Mouse (Mus musculus): ENCODE data around the gene Ptk7. TPM values are rescaled to one million over a fixed set of nuclear protein-coding genes. Genes with fewer than 3 reads are reported as not detected.
A peak's percentile ranks its signal among the peaks of the same experiment; 100 is the strongest.

The Ptk7 gene
- polyA plus RNA-seq, 1 experiment from 2014 or later = 93.9 TPM

DNA sequence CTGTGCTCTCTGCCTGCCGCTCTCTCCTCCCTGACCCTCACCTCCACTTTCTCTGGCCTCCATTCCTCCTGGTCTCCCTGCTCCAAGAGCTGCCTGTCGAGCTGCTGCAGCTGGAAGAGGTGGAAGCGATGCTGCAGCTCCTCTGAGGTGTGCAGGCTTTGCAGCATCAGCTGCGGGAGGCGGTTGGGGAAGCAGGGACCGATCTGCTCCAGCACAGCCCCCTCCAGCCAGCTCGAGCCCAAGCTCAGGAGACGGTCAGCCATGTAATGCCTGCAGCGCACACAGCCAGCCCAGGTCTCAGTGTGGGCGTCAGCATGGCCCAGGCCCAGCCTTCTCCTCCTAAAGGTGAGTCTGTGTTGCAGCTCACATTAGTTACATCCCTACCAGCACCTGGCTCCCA lies 109.3 kb downstream of the Ptk7 start:
- no peak for ATAC-seq (ENCODE audit: insufficient read depth, low FRiP score)
- Histone ChIP-seq H3K4me3 (replicated peaks; ENCODE audit: low read length) (peak overlapping the region; percentile 20), H3K27ac (ENCODE audit: low read length) (no peak overlapping the region), H3K9ac (ENCODE audit: low read length) (peak overlapping the region; percentile 69; the same call in 1 of the 2 replicates), H3K9me3 (replicated peaks; ENCODE audit: control insufficient read depth, low read length) (no peaks in the 10 kb centered on the region), H3K36me3 (ENCODE audit: control insufficient read depth, insufficient read depth, low read length) (no peaks in the 10 kb centered on the region), H3K27me3 (ENCODE audit: control insufficient read depth, insufficient read depth, low read length) (no peaks in the 10 kb centered on the region), H3K4me2 (ENCODE audit: low read depth, low read length) (peak overlapping the region; percentile 48), H3K4me1 (ENCODE audit: control insufficient read depth, insufficient read depth, low read length) (peaks cover 10% of the 10 kb centered on the region)
- 52% methylated on average over 10 of the region's 10 CpGs for WGBS

Small RNA genes within 50 kb of the gene (microRNA-seq; reads per million reads assigned to microRNA genes)
- not detected for gene Mir6976

Other genes with a start within 250 kb of the Ptk7 start
- 4.9 and 5.4 TPM in 2 replicates for gene Zfp318, start 245.8 kb downstream of the Ptk7 start, polyA plus RNA-seq (2015; fragmentation: Nextera tagmentation; extraction: Ambion mirVana)
- 1.5 and 1.8 TPM in 2 replicates for gene Crip3, start 200.6 kb downstream of the Ptk7 start, polyA plus RNA-seq (2015; fragmentation: Nextera tagmentation; extraction: Ambion mirVana)
- gene Slc22a7, start 191.0 kb downstream of the Ptk7 start, polyA plus RNA-seq (2015; fragmentation: Nextera tagmentation; extraction: Ambion mirVana) = not detected in 2 replicates
- gene Ttbk1, start 141.8 kb downstream of the Ptk7 start, polyA plus RNA-seq (2015; fragmentation: Nextera tagmentation; extraction: Ambion mirVana) = 0.12 and 0.19 TPM in 2 replicates
- 40.4 and 45.3 TPM in 2 replicates for gene Dnph1, start 132.8 kb downstream of the Ptk7 start, polyA plus RNA-seq (2015; fragmentation: Nextera tagmentation; extraction: Ambion mirVana)
- gene Cul9, start 83.1 kb downstream of the Ptk7 start, polyA plus RNA-seq (2015; fragmentation: Nextera tagmentation; extraction: Ambion mirVana) = 3.2 and 4.0 TPM in 2 replicates
- 7.0 and 8.9 TPM in 2 replicates for gene Srf, start 73.3 kb downstream of the Ptk7 start, polyA plus RNA-seq (2015; fragmentation: Nextera tagmentation; extraction: Ambion mirVana)
- gene Klc4, start 16.5 kb upstream of the Ptk7 start, polyA plus RNA-seq (2015; fragmentation: Nextera tagmentation; extraction: Ambion mirVana) = 41.4 and 46.7 TPM in 2 replicates
- 94.1 and 99.9 TPM in 2 replicates for gene Mrpl2, start 16.7 kb upstream of the Ptk7 start, polyA plus RNA-seq (2015; fragmentation: Nextera tagmentation; extraction: Ambion mirVana)
- 51.2 and 54.8 TPM in 2 replicates for gene Cul7, start 20.8 kb upstream of the Ptk7 start, polyA plus RNA-seq (2015; fragmentation: Nextera tagmentation; extraction: Ambion mirVana)
- gene Rrp36, start 44.8 kb upstream of the Ptk7 start, polyA plus RNA-seq (2015; fragmentation: Nextera tagmentation; extraction: Ambion mirVana) = 49.7 and 52.4 TPM in 2 replicates
- gene Mea1, start 49.3 kb upstream of the Ptk7 start, polyA plus RNA-seq (2015; fragmentation: Nextera tagmentation; extraction: Ambion mirVana) = 148 and 160 TPM in 2 replicates
- gene Klhdc3, start 51.4 kb upstream of the Ptk7 start, polyA plus RNA-seq (2015; fragmentation: Nextera tagmentation; extraction: Ambion mirVana) = 110 and 113 TPM in 2 replicates
- gene Ppp2r5d, start 75.6 kb upstream of the Ptk7 start, polyA plus RNA-seq (2015; fragmentation: Nextera tagmentation; extraction: Ambion mirVana) = 71.7 and 82.4 TPM in 2 replicates
- 14.7 and 15.0 TPM in 2 replicates for gene Pex6, start 82.0 kb upstream of the Ptk7 start, polyA plus RNA-seq (2015; fragmentation: Nextera tagmentation; extraction: Ambion mirVana)
- gene Gnmt, start 99.7 kb upstream of the Ptk7 start, polyA plus RNA-seq (2015; fragmentation: Nextera tagmentation; extraction: Ambion mirVana) = 17.1 and 21.8 TPM in 2 replicates
- 70.7 and 74.0 TPM in 2 replicates for gene Cnpy3, start 122.7 kb upstream of the Ptk7 start, polyA plus RNA-seq (2015; fragmentation: Nextera tagmentation; extraction: Ambion mirVana)
- 0.17 TPM in 1 of 2 replicates, not detected in the other for gene Ptcra, start 134.2 kb upstream of the Ptk7 start, polyA plus RNA-seq (2015; fragmentation: Nextera tagmentation; extraction: Ambion mirVana)
- gene 2310039H08Rik, start 143.1 kb upstream of the Ptk7 start, polyA plus RNA-seq (2015; fragmentation: Nextera tagmentation; extraction: Ambion mirVana) = 76.2 and 83.8 TPM in 2 replicates
- 151 and 155 TPM in 2 replicates for gene Rpl7l1, start 153.2 kb upstream of the Ptk7 start, polyA plus RNA-seq (2015; fragmentation: Nextera tagmentation; extraction: Ambion mirVana)
- 3.4 and 4.0 TPM in 2 replicates for gene Bicral, start 229.0 kb upstream of the Ptk7 start, polyA plus RNA-seq (2015; fragmentation: Nextera tagmentation; extraction: Ambion mirVana)